Mouse (Mus musculus) myocyte (in vitro differentiated cells): ENCODE measurements at regions not wholly inside any gene's neighbourhood (a gene's known extent, or its start where the extent isn't known, plus 50 kb on each side); places are given as distances from the start of the nearest gene placed in this dataset.

Experiments
- H3K27me3 ChIP-seq: one replicate; pipeline ENCODE4 v1.6.1; 2011; ENCODE audit not compliant: control insufficient read depth, insufficient read depth, insufficient read length
- H3K36me3 ChIP-seq: one replicate; pipeline ENCODE4 v1.6.1; 2011; ENCODE audit not compliant: control insufficient read depth, insufficient read depth
- H3K4me2 ChIP-seq: one replicate; pipeline ENCODE4 v1.6.1; 2011; ENCODE audit warnings: low read depth, control low read depth
- H3K4me3 ChIP-seq: one replicate; pipeline ENCODE4 v1.5.1; 2011; ENCODE audit warnings: mild to moderate bottlenecking, control low read depth, moderate library complexity
- H3K79me2 ChIP-seq: one replicate; pipeline ENCODE4 v1.6.1; 2011; ENCODE audit not compliant: control insufficient read depth, insufficient read depth
- H3ac ChIP-seq: one replicate; pipeline ENCODE4 v1.6.1; 2011; ENCODE audit not compliant: control insufficient read depth, insufficient read length
- CEBPB ChIP-seq: IDR thresholded peaks from 2 replicates; pipeline ENCODE4 v1.6.1; 2011; ENCODE audit warnings: mild to moderate bottlenecking, moderate library complexity; ENCODE audit not compliant: poor library complexity, insufficient read depth, severe bottlenecking
- E2F4 ChIP-seq: IDR thresholded peaks from one replicate; pipeline ENCODE4 v1.6.1; 2011; ENCODE audit warnings: mild to moderate bottlenecking, control low read depth, moderate library complexity; ENCODE audit not compliant: insufficient read depth
- MAX ChIP-seq: IDR thresholded peaks from one replicate; pipeline ENCODE4 v1.6.1; 2011; ENCODE audit warnings: low read depth, mild to moderate bottlenecking, control low read depth
- MYOD1 ChIP-seq, 3 experiments: IDR thresholded peaks; one replicate each; pipeline ENCODE4 v1.6.1; 2011; ENCODE audit warnings: control low read depth in 2 of 3, low read depth in 2 of 3, mild to moderate bottlenecking in 2 of 3, moderate library complexity in 1 of 3; ENCODE audit not compliant: insufficient read length in 2 of 3, control insufficient read depth in 1 of 3
- MYOG ChIP-seq, 3 experiments: IDR thresholded peaks; one replicate each; pipeline ENCODE4 v1.6.1; 2011; ENCODE audit warnings: control low read depth in 2 of 3, low read depth in 2 of 3, mild to moderate bottlenecking in 2 of 3; ENCODE audit not compliant: insufficient read length in 2 of 3, control insufficient read depth in 1 of 3, insufficient read depth in 1 of 3
- POLR2A ChIP-seq: IDR thresholded peaks from one replicate; pipeline ENCODE4 v1.6.1; 2011; ENCODE audit warnings: low read depth, mild to moderate bottlenecking, control low read depth, moderate library complexity; ENCODE audit not compliant: insufficient read length
- POLR2AphosphoS2 ChIP-seq: IDR thresholded peaks from one replicate; pipeline ENCODE4 v1.6.1; 2011; ENCODE audit warnings: low read depth, control low read depth; ENCODE audit not compliant: insufficient read length
- REST ChIP-seq: IDR thresholded peaks from one replicate; pipeline ENCODE4 v1.6.1; 2011; ENCODE audit warnings: mild to moderate bottlenecking, control low read depth, moderate library complexity; ENCODE audit not compliant: insufficient read depth, insufficient read length
- SRF ChIP-seq: IDR thresholded peaks from one replicate; pipeline ENCODE4 v1.6.1; 2011; ENCODE audit warnings: low read depth; ENCODE audit not compliant: control insufficient read depth, insufficient read length
- TCF12 ChIP-seq: IDR thresholded peaks from one replicate; pipeline ENCODE4 v1.6.1; 2011; ENCODE audit warnings: mild to moderate bottlenecking, control low read depth; ENCODE audit not compliant: poor library complexity, insufficient read depth, severe bottlenecking
- TCF3 ChIP-seq: IDR thresholded peaks from one replicate; pipeline ENCODE4 v1.6.1; 2011; ENCODE audit warnings: low read depth, control low read depth; ENCODE audit not compliant: insufficient read length
- USF1 ChIP-seq: IDR thresholded peaks from one replicate; pipeline ENCODE4 v1.6.1; 2011; ENCODE audit warnings: low read depth, mild to moderate bottlenecking, control low read depth, moderate library complexity

DNA sequence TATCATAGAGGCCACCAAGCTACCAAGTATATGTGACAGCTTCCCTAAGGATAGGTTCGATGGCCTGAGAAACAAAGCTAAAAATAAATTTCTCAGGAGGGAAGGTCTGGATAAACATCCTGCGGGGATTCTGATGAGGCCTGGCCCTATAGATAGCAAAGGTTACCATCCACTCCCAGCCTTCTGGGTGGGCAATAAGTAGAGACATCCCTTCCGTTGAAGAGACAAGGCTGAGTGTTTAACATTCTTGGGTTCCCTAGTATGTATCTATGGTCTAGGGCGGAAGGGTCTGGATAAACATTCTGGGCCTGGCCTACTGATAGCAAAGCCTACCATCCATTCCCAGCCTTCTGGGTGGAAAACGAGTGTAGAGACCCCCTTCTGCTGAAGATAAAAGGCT lies 180.5 kb upstream of the Dlk1 start:
- TF ChIP-seq TCF3, result no peak
- no peak for TF ChIP-seq POLR2AphosphoS2
- no peak for TF ChIP-seq TCF12
- TF ChIP-seq USF1, result no peak
- no peak overlapping the region for H3ac ChIP-seq
- H3K4me3 ChIP-seq, result no peak overlapping the region
- no peak overlapping the region for H3K4me2 ChIP-seq
- H3K79me2 ChIP-seq, result no peaks in the 10 kb centered on the region
- no peaks in the 10 kb centered on the region for H3K36me3 ChIP-seq
- H3K27me3 ChIP-seq, result no peaks in the 10 kb centered on the region

DNA sequence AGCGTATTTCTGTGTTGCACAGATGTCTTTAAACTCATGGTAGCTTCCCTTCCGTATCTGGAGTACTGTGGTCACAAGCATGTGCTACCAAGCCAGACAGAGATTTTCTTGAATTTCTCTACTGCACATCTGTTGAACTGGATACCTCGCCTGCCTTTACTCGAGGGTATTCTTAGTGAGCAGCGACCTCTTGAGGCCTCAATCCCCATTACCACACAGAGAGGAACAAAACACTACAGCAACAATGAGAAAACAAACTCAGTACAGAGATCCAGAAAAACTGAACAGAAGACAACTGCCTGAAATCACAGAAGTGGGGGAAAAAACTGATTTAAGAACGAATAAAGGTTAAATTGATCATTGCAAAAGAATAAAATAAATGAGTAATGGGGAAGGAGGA lies 137.8 kb upstream of the Dlk1 start:
- Histone ChIP-seq H3K79me2 (no peaks in the 10 kb centered on the region), H3K4me3 (no peak overlapping the region), H3ac (no peak overlapping the region), H3K27me3 (no peaks in the 10 kb centered on the region), H3K36me3 (no peaks in the 10 kb centered on the region), H3K4me2 (no peak overlapping the region)
- no peak for TF ChIP-seq E2F4
- TF ChIP-seq MYOD1 (IDR thresholded peaks at IDR 0.05; ENCODE audit: control insufficient read depth in 1 of 3, insufficient read length in 2 of 3, low read depth in 2 of 3), result no peak
- no peak for TF ChIP-seq MYOG (IDR thresholded peaks at IDR 0.05; ENCODE audit: control insufficient read depth in 1 of 3, insufficient read depth in 1 of 3, insufficient read length in 2 of 3, low read depth in 2 of 3)
- no peak for TF ChIP-seq CEBPB
- no peak for TF ChIP-seq TCF3

DNA sequence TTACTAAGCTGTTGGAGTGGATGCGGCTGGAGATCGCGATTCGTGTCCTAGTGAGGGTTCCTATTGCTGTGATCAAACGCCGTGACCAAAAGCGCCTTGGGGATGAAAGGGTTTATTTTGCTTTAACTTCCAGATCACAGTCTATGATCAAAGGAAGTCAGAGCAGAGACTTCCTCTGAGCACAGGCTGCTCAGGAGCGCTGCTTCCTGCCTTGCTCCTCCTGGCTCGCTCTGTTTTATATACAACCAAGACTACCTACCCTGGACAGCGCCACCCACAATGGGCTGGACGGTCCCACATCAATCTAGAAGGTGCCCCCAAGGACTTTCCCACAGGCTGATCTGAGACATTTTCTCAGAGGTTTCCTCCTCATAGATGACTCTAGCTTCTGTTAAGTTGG lies 126.6 kb upstream of the Dlk1 start:
- H3ac ChIP-seq, result no peak overlapping the region
- no peaks in the 10 kb centered on the region for H3K36me3 ChIP-seq
- H3K4me2 ChIP-seq, result no peak overlapping the region
- H3K4me3 ChIP-seq, result no peak overlapping the region
- TF ChIP-seq MYOD1 (IDR thresholded peaks at IDR 0.05; ENCODE audit: control insufficient read depth in 1 of 3, insufficient read length in 2 of 3, low read depth in 2 of 3), result no peak
- TF ChIP-seq MYOG (IDR thresholded peaks at IDR 0.05; ENCODE audit: control insufficient read depth in 1 of 3, insufficient read depth in 1 of 3, insufficient read length in 2 of 3, low read depth in 2 of 3), result no peak
- TF ChIP-seq POLR2A, result no peak
- no peak for TF ChIP-seq E2F4
- TF ChIP-seq TCF3, result no peak
- no peak for TF ChIP-seq REST
- no peaks in the 10 kb centered on the region for H3K27me3 ChIP-seq
- H3K79me2 ChIP-seq, result no peaks in the 10 kb centered on the region

DNA sequence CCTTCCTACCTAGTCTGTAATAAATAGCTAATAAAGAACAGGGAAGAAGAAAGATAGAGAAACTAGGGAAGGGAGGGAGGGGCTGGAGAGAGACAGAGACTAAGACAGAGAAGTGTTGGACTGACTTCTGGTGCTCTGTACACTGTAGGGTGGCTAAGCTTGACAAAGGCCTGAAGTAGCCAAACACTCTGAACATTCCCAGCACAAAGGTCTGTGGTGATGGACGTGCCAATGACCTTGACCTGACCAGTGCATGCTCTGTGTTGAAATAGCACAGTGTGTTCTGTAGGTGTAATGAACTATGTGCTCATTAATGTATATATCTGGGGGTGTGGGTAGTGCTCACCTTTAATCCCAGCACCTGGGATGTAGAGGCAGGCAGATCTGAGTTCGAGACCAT lies 81.3 kb upstream of the Dlk1 start:
- Histone ChIP-seq H3K4me3 (no peak overlapping the region), H3K4me2 (no peak overlapping the region), H3K27me3 (no peaks in the 10 kb centered on the region), H3K36me3 (no peaks in the 10 kb centered on the region), H3K79me2 (no peaks in the 10 kb centered on the region), H3ac (no peak overlapping the region)
- TF ChIP-seq TCF12 (no peak), TCF3 (no peak), POLR2AphosphoS2 (no peak), SRF (no peak), MYOG (IDR thresholded peaks at IDR 0.05; ENCODE audit: control insufficient read depth in 1 of 3, insufficient read depth in 1 of 3, insufficient read length in 2 of 3, low read depth in 2 of 3) (no peak), POLR2A (no peak), MAX (no peak), CEBPB (no peak), REST (no peak), USF1 (no peak), MYOD1 (IDR thresholded peaks at IDR 0.05; ENCODE audit: control insufficient read depth in 1 of 3, insufficient read length in 2 of 3, low read depth in 2 of 3) (no peak), E2F4 (no peak)

DNA sequence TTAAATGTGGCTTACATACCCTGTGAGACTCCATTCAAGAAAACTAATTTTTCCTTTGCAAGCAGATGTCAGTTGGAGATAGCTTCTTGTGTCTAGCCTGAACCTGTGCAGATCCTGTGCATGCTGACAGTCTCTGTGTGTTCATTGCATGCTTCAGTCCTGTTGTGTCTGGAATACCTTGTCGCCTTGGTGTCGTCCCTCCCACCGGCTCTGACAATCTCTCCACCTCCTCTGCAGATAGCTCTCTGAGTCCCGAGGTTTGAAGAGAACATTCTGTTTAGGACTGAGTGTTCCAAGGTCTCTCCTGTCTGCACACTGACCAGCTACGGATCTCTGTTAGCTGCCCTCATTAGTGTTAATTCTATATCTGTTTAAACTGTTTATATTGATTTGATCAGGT lies 66.8 kb upstream of the Dlk1 start:
- H3K4me2 ChIP-seq, result no peak overlapping the region
- TF ChIP-seq USF1, result no peak
- no peak for TF ChIP-seq REST
- TF ChIP-seq TCF12, result no peak
- no peak for TF ChIP-seq E2F4
- TF ChIP-seq MYOG (IDR thresholded peaks at IDR 0.05; ENCODE audit: control insufficient read depth in 1 of 3, insufficient read depth in 1 of 3, insufficient read length in 2 of 3, low read depth in 2 of 3), result no peak
- TF ChIP-seq CEBPB, result no peak
- no peak for TF ChIP-seq POLR2A
- TF ChIP-seq POLR2AphosphoS2, result no peak
- TF ChIP-seq MYOD1 (IDR thresholded peaks at IDR 0.05; ENCODE audit: control insufficient read depth in 1 of 3, insufficient read length in 2 of 3, low read depth in 2 of 3), result no peak
- TF ChIP-seq TCF3, result no peak
- TF ChIP-seq SRF, result no peak
- no peak for TF ChIP-seq MAX

More for the DNA sequence above, 66.8 kb upstream of the Dlk1 start:
- no peaks in the 10 kb centered on the region for H3K79me2 ChIP-seq
- no peak overlapping the region for H3ac ChIP-seq
- peaks cover 13% of the 10 kb centered on the region for H3K27me3 ChIP-seq
- no peaks in the 10 kb centered on the region for H3K36me3 ChIP-seq
- no peak overlapping the region for H3K4me3 ChIP-seq
